Mouse (Mus musculus) lung, embryonic 14.5 days (tissue): Measurements from ENCODE around the gene Sez6l. TPM values are rescaled to one million over a fixed set of nuclear protein-coding genes. Genes with fewer than 3 reads are reported as not detected.

ENCODE experiments used
- ATAC-seq: fragments of 200-750 bp; cut with Nextera tagmentation; 2 replicates; pipeline ENCODE4 v1.8.0; 2017; ENCODE audit warnings: mild to moderate bottlenecking, moderate TSS enrichment, moderate library complexity; ENCODE audit not compliant: insufficient read depth
- DNase-seq: peaks from one replicate; pipeline ENCODE4 v3.0.0-alpha.2; 2015
- H3K27ac ChIP-seq: fragments of 300-500 bp; sonication (generic); 2 replicates; pipeline ENCODE4 v1.5.1; 2014; ENCODE audit warnings: low read depth, mild to moderate bottlenecking, moderate library complexity
- H3K27me3 ChIP-seq: fragments of 300-500 bp; sonication (generic); 2 replicates; pipeline ENCODE4 v1.6.1; 2014; ENCODE audit warnings: low read length, control low read depth; ENCODE audit not compliant: insufficient read depth
- H3K36me3 ChIP-seq: fragments of 300-500 bp; sonication (generic); 2 replicates; pipeline ENCODE4 v1.6.1; 2014; ENCODE audit warnings: control low read depth; ENCODE audit not compliant: insufficient read depth
- H3K4me1 ChIP-seq: fragments of 300-500 bp; sonication (generic); 2 replicates; pipeline ENCODE4 v1.6.1; 2014; ENCODE audit warnings: antibody characterized with exemption, control low read depth; ENCODE audit not compliant: insufficient read depth
- H3K4me2 ChIP-seq: fragments of 300-500 bp; sonication (generic); 2 replicates; pipeline ENCODE4 v1.6.1; 2014; ENCODE audit warnings: mild to moderate bottlenecking
- H3K4me3 ChIP-seq: fragments of 300-500 bp; sonication (generic); 2 replicates; pipeline ENCODE4 v1.5.1; 2014; ENCODE audit warnings: low read depth, low read length
- H3K9ac ChIP-seq: fragments of 300-500 bp; sonication (generic); 2 replicates; pipeline ENCODE4 v1.6.1; 2014
- H3K9me3 ChIP-seq: fragments of 300-500 bp; sonication (generic); 2 replicates; pipeline ENCODE4 v1.6.1; 2016; ENCODE audit warnings: low read depth, low read length, control low read depth
- CTCF ChIP-seq: IDR thresholded peaks from 2 replicates; pipeline ENCODE4 v1.5.1; 2016; ENCODE audit warnings: antibody characterized with exemption, low read depth
- WGBS: fragments of 180-500 bp; shearing (Covaris S2); extraction: QIAGEN DNeasy Blood & Tissue Kit; methylation state at CpG from one replicate; pipeline ENCODE4 v1.1.7; 2014; 5-methylcytosine and 5-hydroxymethylcytosine counted together
- polyA plus RNA-seq: library from polyadenylated mRNA; unstranded; fragments of >200 nt; fragmentation: Nextera tagmentation; extraction: Ambion mirVana; gene quantifications from 2 replicates; pipeline ENCODE4 v1.2.1, GENCODE M21; 2014

Sez6l gene
- polyA plus RNA-seq, 1 experiment from 2014 or later, result 0.32 TPM

- Histone ChIP-seq H3K9me3 (no peaks in the 10 kb centered on the region; the same call in 1 of the 2 replicates), H3K36me3 (no peaks in the 10 kb centered on the region), H3K4me3 (no peak overlapping the region), H3K9ac (no peak overlapping the region), H3K4me2 (no peak overlapping the region), H3K27me3 (no peaks in the 10 kb centered on the region), H3K27ac (no peak overlapping the region), H3K4me1 (peaks cover 5% of the 10 kb centered on the region; the same call in 1 of the 2 replicates)
- TF ChIP-seq CTCF, result no peak
- DNase-seq (no peak), ATAC-seq (no peak)
- 99% methylated on average over 3 of the region's 3 CpGs for WGBS
These were observed 60.5 kb downstream of the Sez6l start for GRCm38 (mm10) chr5:112516527-112516926.

GRCm38 (mm10) chr5:112510351-112510750, 66.6 kb downstream of the Sez6l start:
- Histone ChIP-seq H3K9me3 (peaks cover 4% of the 10 kb centered on the region; the same call in 1 of the 2 replicates), H3K4me1 (no peaks in the 10 kb centered on the region), H3K27me3 (no peaks in the 10 kb centered on the region), H3K27ac (no peak overlapping the region), H3K4me2 (no peak overlapping the region), H3K4me3 (no peak overlapping the region), H3K36me3 (no peaks in the 10 kb centered on the region), H3K9ac (no peak overlapping the region)
- no peak for TF ChIP-seq CTCF
- WGBS, result 70% methylated on average over 8 of the region's 8 CpGs
- ATAC-seq, result no peak
- DNase-seq, result no peak

DNA sequence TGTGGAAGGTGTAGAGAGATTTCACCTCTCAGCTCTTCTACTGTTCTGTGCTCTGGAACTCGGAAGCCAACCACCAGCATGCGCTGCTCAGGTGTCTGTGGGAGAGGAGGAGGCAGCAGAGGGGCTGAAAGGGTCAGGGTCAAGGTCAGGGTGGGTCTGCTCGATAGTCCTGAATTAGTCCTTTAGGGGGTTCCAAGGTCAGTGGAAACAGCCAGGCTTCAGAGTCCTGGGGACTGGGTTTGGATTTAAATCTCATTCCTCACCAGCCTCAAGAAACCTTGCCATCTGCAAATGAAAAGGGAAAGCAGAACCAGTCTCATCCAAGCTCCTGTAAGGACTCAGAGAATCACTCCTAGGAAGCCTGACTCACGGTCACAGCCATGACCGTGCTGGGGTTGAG, 67.1 kb downstream of the Sez6l start:
- no peak overlapping the region for H3K27ac ChIP-seq
- H3K9ac ChIP-seq, result no peak overlapping the region
- no peak for DNase-seq

GRCm38 (mm10) chr5:112505595-112505994, 71.4 kb downstream of the Sez6l start:
- Histone ChIP-seq H3K27me3 (no peaks in the 10 kb centered on the region), H3K27ac (no peak overlapping the region), H3K9me3 (peaks cover 4% of the 10 kb centered on the region; the same call in 1 of the 2 replicates), H3K4me3 (no peak overlapping the region), H3K36me3 (no peaks in the 10 kb centered on the region), H3K9ac (no peak overlapping the region), H3K4me1 (no peaks in the 10 kb centered on the region), H3K4me2 (no peak overlapping the region)
- ATAC-seq (no peak), DNase-seq (no peak)
- TF ChIP-seq CTCF, result no peak
- WGBS, result 77% methylated on average over 4 of the region's 4 CpGs

More for the DNA sequence above, 67.1 kb downstream of the Sez6l start:
- H3K27me3 ChIP-seq, result no peaks in the 10 kb centered on the region
- no peak for TF ChIP-seq CTCF
- no peak overlapping the region for H3K4me2 ChIP-seq
- WGBS, result 70% methylated on average over 5 of the region's 5 CpGs
- ATAC-seq, result no peak
- no peaks in the 10 kb centered on the region for H3K36me3 ChIP-seq
- no peak overlapping the region for H3K4me3 ChIP-seq
- peaks cover 4% of the 10 kb centered on the region; the same call in 1 of the 2 replicates for H3K9me3 ChIP-seq
- H3K4me1 ChIP-seq, result no peaks in the 10 kb centered on the region

DNA sequence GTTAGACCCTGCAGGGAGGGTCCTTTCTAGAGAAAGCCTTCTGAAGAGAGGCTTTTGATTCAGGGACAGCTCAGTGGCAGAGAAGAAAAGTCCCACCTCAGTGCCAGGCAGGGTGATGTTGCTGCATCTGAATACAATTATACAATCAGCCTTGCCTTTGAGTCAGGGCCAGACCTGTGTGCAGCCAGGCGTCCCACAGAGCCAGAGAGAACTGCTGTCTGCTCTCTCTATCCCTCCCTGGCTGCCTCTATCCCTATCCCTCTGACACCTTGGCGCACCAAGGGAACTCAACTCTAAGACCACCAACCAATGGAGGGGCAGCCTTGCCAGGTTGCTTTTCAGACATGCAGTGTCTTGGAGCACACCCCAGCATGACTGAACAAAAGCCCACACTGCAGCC, 75.6 kb downstream of the Sez6l start:
- DNase-seq, result no peak
- Histone ChIP-seq H3K36me3 (no peaks in the 10 kb centered on the region), H3K9me3 (peaks cover 4% of the 10 kb centered on the region; the same call in 1 of the 2 replicates), H3K27ac (no peak overlapping the region), H3K4me1 (no peaks in the 10 kb centered on the region), H3K27me3 (no peaks in the 10 kb centered on the region), H3K9ac (no peak overlapping the region), H3K4me3 (no peak overlapping the region), H3K4me2 (no peak overlapping the region)
- ATAC-seq, result no peak
- no peak for TF ChIP-seq CTCF
- WGBS, result 58% methylated on average over 2 of the region's 2 CpGs

DNA sequence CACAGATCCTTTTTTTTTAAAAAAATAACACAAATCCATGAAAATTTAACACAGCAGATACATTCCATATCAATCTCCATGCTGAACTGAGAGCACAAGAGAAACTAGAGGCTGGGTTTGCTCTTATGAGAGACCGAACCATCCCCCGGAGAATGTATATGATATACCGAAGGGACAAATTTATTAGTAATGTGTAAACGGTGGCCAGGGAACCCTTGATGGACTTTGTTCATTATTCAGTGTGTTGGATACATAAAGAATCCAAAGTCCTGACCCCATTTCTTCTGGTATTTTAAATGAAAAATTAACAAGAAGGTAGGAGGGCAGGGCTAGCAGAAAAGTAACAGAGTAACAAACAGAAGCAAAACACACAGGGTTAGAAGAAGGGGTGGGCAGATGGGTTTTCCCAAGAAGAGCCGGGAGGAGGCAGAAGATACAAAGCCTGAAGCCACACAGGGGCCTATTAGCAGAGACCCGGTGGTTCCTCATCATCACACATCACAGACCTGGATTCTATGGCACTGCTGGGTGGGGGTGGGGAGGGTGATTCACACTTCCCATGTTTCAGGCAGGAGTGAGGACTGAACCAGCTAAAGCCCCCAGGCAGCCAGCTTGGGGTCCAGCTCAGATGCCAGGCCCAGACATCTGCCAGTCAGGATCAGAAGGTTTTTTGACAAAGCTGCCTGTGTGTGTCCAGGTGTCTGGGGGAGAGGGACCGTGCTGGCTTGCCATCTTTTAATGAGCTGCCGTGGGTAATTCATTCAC, 76.9 kb downstream of the Sez6l start:
- TF ChIP-seq CTCF, result no peak
- no peak overlapping the region for H3K4me2 ChIP-seq
- no peaks in the 10 kb centered on the region for H3K27me3 ChIP-seq
- no peak overlapping the region for H3K27ac ChIP-seq
- WGBS, result 57% methylated on average over 8 of the region's 8 CpGs
- H3K4me3 ChIP-seq, result no peak overlapping the region
- DNase-seq (no peak), ATAC-seq (no peak)
- H3K36me3 ChIP-seq, result no peaks in the 10 kb centered on the region
- H3K9ac ChIP-seq, result no peak overlapping the region
- H3K9me3 ChIP-seq, result no peaks in the 10 kb centered on the region
- H3K4me1 ChIP-seq, result no peaks in the 10 kb centered on the region

- H3K27me3 ChIP-seq, result no peaks in the 10 kb centered on the region
- H3K27ac ChIP-seq, result no peak overlapping the region
- no peaks in the 10 kb centered on the region for H3K9me3 ChIP-seq
- no peaks in the 10 kb centered on the region for H3K36me3 ChIP-seq
- H3K4me1 ChIP-seq, result no peaks in the 10 kb centered on the region
- no peak overlapping the region for H3K4me2 ChIP-seq
- no peak overlapping the region for H3K4me3 ChIP-seq
- H3K9ac ChIP-seq, result no peak overlapping the region
- no peak for TF ChIP-seq CTCF
- DNase-seq (no peak), ATAC-seq (no peak)
- WGBS, result 52% methylated on average over 13 of the region's 13 CpGs
These were observed 77.8 kb downstream of the Sez6l start for GRCm38 (mm10) chr5:112498921-112499917.
